Mouse (Mus musculus) left cerebral cortex, adult 9 months (tissue): ENCODE results near the gene Tspo2.
"Not testable (repeated sequence)": the region's sequence is repeated elsewhere in the genome, so short reads cannot be mapped to it uniquely, and the experiment has no call there.

Source experiments
- DNase-seq, 2 experiments: peaks; one replicate each; pipeline ENCODE4 v3.0.0; 2022; ENCODE audit warnings: low spot score in 2 of 2

Gene Tspo2

DNA sequence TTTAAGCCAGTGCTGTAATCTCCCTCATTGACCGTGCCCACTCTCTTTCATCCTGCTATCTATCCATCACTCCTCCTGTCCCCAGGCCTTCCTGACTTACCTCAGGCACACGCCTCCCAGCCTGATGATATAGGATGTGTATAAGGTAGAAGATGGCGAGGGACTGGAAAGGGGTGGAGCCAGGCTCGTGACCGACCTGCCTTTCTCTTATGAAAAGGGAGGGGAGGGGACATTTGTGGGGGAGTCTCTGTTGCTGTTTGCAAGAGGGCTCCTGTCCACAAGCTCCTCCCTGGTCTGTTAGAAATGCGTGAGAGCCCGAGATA lies at the start of gene Tspo2:
Tspo2 (minus strand) TSS at position 170 of the 323 bp plus-strand sequence.
- no peak for DNase-seq

DNA sequence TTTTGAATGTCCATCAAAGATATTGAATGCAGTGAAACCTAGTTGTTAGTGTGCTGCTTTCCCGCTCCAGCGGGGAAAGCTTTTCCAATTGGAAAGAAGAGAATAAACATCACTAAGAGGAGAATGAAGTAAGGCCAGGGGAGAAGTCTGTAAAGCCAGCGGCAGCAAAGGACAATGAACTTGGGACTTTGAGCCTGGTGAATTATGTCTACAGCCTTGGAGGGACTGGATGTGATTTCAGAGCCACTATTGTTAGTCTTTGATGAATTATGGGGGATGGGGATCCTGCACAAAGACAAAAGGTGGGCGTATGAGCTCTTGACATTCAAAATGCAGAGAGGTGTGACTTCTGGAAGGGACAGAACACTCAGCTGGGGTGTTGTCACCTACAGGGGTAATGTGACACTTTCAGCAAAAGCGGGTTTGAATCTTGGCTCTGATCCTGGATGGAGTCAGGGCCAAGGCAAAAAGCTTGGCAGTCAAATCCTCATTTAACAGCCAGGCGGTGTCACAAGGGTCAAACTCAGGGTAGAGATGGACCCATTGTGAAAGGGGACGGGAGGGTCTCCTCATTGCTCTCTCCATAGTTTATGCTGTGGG lies 49.6 kb upstream of the Tspo2 start:
- no peak for DNase-seq

DNA sequence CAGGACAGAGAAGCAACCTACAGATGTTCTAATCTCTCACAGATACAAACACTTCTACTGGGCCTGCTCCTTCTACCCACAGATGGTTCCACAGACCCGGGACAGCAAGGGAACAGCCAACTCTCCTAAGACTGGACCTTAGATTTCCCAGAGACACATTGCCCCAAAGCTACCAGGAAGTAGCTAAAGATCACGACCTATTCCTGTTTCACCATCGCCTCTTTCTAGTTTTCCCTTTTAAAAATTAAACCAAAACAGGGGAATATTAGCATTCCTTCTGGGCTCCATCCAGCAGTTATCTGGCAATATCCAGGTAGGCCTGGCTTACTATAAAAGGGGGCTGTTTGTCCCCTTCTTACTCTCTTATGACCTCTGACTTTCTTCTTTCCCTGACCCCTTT lies 46.7 kb upstream of the Tspo2 start:
- DNase-seq, result no peak

DNA sequence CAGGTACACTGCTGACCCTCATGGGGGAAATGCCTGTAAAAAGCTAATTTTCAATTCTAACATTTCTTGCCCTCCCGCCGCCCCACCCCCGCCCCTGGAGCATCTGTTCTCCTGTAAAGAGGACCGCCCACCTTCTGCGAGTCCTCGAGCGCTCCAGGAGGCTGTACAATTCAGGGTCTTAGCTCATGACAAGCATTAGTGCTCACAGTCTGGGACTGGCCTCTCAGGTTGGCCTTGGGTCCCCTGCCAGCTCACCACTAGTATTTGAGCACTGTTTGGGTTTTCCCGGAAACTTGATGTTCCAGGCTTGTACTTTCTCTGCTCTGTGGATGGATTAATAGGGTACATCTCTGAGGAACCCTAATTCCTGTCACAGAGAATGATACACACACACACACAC lies 42.7 kb upstream of the Tspo2 start:
- no peak for DNase-seq

DNA sequence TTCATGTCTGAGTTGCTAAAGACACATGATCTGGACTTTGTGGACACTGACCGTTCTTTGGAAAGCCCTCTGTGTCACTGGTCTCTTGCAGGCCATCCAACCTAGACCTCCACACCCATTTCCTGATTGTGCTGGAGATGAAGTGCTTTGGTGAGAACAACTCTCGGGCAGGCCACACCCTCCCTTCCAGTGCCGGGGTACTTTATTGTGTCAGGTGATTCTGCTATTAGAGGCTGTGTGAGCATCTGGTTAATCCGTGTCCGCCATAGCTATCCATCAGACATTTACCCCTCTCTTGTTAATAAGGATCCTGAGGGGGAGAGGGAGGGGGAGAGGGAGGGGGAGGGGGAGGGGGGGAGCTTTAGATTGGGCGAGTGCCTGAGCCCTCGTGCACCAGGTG lies 42.3 kb upstream of the Tspo2 start:
- DNase-seq, result no peak

DNA sequence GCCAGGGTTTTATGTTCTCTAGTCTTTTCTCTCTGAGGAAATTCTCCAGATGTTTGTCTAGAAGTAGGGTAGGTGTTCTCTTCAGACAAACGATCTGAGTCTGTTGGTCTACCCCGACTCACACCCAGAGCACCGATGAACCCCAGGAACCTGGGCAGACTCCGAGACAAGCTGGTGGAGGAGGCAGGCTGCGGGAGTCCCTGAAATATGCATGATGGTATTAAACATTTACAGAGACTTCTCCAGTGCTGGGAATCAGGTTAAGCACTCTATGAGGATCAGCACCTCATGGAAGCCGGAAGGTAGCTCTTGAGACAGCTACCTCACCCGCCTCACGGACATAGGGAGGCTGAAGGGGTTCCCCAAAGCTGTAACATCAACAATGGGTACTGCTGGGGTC lies 41.3 kb upstream of the Tspo2 start:
- DNase-seq, result no peak

DNA sequence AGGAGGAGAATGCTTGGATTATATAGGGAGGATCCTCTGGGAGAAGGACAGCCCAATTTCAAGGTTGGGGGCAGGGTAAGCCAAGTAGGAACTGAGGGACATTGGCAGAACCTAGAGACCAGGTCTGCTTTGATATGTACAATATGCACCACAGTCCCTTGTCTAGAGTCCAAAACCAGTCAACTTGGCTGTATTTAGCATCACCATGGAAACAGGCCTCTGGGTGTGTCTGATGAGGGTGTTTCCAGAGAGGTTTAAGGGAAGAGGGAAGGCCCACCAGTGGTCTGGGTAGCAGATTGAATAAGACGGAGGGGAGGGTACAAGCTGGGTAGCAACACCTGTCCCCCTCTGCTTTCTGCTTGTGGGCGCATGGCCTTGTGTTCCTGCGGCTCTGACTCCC lies 38.1 kb upstream of the Tspo2 start:
- no peak for DNase-seq

DNA sequence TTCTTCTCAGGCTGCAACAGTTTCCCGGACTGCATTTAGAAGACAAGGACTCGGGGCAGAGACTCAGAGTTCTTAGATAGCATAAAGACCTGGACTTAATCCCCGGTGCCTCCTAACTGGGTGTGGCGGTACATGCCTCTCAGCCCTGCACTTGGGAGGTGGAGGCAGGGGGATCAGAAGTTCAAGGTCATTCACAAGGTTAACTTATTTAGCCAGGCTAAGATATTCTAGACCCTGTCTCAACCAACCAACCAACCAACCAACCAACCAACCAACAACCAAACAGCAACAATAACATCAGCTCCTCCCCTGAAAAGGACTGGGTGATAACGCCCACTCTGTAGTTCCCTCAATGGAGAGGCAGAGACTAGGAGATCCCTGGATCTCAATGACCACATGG lies 32.9 kb upstream of the Tspo2 start:
- no peak for DNase-seq

DNA sequence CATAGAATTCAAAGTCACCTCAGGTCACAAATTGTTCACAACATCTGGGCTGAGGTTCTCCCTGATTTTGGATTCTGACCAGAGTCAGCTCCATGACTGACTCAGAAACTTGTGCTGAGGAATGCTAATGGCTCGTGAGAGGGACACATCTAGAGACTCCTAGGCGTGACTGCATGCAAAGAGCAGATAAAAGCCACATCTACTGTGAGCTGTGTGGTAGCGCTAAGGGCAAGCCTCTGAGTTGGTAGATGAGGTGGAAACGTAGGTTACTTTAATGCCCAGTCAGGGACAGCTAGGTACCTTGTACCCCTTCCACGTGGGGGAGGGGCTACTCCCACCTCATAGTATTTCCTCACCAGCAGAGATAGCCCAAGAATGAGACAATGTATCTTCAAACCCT lies 32.4 kb upstream of the Tspo2 start:
- DNase-seq, result no peak

DNA sequence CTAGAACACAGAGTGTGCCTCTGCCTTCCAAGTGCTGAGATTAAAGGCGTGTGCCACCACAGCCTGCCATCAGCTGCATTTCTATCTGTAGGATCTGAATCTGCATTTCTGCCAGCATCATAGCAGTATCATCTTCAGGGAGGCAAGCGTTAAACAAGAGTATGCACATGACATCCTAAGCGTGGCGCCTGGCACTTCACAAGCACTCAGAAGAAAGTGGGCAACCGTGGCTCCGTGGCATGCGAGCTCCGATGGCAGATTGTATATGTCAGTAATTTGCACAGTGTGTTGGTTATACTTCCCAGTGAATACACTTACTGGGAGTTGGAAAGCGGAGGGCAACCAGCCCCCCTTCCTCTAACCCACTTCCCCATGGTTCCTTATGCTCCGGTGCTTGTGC lies 28.6 kb upstream of the Tspo2 start:
- DNase-seq, result no peak

DNA sequence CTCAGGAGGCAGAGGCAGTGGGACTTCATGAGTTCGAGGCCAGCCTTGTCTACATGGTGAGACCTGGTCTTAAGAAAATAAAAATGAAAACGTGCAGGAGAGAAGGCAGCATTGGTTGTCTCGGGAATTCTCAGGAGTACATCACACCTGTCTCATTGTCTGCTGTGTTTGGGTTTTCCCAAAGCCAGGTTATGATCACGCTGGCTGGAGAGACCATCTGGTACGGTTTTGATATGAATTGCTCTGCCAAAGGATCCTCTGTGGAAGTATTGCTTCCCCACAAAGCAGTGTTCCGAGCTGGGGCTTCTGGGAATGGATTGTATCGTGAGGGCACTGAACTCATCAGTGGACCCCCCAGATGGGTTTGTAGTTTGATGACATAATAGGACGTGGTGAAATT lies 24.1 kb upstream of the Tspo2 start:
- no peak for DNase-seq

DNA sequence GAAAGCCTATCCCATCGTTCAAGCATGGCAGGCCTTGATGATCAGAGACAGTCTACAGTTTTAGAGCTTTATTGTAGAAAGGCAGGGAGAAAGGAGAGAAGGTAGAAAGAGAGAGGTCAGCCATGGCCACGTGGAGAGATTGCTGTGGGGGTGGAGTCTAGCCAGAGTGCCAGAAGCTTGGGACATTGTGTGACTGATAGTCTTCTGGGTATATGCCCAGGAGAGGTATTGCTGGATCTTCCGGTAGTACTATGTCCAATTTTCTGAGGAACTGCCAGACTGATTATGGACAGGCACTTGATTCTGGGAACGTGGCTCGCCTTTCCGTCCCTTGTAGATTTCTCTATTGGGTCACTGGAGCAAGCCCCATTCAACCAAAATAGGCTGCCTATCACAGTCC lies 23.0 kb upstream of the Tspo2 start:
- not testable (repeated sequence) for DNase-seq

DNA sequence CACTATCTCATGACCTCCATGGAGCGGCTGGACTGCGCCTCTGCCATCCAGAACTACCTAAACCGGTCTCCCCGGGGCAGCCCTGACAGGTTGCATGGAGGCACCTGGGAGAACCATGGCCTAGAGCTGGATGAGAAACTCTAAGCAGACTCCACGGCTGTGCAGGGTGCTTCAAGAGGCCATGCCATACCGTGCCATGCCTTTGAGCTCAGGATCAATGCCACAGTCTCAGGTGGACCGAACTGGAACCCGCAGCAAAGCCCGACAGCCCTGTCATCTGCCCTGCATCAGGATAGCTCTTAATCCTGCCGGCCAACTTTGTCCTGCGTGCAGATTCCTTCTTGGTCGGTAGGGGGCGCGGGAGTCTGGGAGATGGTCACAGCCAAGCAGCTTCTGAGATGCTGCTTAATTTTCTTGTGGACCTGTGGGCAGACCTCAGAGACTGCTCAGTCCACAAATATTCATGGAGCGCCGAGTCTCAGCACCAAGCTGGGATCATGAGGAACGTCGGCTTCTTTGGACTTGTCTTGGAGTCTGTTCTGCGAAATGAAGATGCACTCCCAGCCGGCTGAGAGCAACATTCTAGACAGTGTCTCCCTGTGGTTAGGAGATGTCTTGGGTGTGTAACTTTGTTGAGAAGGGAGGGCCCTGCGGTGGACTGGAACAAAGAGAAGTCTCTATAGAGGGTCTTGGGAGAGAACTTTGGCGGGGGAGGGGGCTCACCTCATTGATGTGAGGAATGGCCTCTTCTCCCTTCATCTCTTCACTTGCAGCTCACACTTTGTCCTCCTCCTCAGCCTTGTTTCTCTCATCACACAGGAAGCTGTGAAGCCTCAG lies 16.3 kb upstream of the Tspo2 start:
- DNase-seq, result peak; percentile 16 to 87

DNA sequence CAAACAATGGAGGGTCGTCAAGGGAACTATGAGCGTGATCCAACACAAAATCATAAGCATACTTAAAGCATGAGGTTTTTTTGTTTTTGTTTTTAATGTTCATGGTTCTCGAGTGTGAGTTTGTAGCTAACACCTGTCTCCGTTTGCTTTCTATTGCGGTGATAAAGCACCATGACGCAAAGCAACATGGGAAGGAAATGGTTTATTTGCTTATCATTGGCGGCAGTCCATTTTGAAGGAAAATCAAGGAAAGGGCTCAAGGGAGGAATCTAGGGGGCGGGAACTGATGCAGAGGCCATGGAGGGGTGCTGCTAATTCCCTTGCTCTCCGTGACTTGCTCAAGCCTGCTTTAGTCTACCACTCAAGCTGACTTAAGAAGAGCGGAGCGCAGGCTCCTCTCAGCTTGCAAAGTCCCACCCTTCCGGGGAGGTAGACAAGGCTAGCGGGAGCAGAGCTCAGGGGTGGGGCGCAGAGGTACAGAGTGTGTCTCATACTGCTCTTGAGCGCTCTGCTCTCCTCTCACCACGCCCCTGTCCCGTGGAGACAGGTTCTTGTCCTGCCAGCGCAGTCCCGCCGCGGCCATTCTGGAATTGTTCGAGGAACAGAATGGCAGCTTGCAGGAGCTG lies 15.6 kb upstream of the Tspo2 start:
- DNase-seq, result no peak

DNA sequence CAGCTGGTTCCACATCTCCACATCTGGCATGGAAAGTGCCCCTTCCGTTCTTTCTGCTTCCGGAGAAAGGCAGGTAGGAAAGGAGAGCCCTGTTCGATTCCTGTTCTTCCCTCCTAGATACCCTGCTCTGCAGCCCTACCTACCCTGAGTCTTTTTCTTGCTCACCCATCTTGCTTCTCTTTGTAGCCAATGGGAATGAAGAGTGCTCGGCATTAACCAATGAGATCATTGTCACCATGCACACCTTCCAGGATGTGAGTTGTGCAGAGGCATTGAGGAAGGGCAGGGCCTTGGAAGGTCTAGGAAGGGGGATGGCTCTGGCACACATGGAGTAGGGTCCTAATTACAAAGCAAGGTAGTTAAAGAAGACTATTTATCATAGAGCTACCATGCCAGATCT lies 12.1 kb upstream of the Tspo2 start:
- DNase-seq, result no peak

DNA sequence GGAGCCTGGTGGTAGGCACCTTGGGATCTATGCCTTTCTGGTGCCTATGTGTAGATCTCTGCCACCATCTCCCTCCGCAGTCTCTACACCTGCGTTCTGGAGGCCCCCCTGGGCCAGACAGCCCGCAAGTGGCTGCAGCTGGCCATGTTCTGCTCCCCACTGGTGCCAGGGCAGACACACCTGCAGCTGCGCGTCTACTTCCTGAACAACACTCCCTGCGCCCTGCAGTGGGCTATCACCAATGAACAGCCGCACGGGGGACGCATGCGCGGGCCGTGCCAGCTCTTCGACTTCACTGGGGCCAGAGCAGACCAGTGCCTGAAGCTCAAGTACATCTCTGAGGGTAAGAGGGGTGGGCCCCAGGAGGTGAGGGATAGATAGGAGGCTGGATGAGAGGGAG lies 10.8 kb upstream of the Tspo2 start:
- DNase-seq, result no peak

DNA sequence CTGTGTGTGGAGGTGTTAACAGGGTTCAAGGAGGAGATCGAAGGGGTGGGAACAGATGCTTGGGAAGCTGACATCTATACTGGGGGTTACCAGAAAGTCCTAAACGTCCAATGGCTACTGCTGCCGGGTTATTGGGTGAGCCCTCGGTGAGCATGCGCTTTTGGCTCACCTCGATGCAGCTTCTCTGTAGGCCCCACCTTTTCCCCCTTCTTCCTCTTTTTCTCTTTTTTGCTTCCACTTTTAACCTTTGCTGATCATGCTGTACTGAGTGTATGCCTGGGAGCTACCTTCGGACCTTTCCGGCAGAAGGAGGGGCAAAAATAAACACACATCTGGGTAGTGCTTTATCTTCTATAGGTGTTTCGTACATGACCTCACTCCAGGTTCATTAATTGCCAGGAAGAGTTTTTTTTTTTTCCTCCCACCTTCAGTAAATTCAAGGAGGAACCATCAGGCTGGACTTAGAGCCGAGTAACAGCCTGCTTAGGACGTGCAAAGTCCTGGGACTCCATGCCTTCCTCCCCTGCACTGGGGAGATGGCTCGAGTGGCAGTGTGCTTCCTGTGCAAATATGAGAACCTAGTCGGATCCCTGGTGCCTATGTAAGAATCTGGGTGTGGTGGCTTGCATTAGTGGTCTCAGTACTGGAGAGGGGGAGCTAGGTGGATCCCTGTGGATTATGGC lies 6.8 kb upstream of the Tspo2 start:
- no peak for DNase-seq

DNA sequence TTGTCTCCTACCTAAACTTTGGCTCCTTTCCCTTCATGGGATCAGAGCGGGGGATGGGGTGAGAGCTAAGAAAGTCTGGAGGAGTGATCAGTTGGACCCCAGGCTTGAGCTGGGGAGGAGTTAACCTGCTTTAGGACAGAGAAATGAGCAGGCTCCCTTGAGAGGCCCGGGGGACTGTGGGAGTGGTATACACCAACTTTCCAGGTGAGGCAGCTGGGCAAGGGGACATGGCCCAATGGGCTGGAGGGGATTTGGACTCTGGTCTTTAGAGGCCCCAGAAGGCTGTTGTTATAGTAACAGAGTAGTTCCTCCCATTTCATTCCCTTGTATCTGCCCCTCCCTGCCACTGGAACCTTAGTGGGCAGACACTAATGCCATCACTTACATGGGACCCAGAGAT lies 4.6 kb upstream of the Tspo2 start:
- DNase-seq, result no peak

DNA sequence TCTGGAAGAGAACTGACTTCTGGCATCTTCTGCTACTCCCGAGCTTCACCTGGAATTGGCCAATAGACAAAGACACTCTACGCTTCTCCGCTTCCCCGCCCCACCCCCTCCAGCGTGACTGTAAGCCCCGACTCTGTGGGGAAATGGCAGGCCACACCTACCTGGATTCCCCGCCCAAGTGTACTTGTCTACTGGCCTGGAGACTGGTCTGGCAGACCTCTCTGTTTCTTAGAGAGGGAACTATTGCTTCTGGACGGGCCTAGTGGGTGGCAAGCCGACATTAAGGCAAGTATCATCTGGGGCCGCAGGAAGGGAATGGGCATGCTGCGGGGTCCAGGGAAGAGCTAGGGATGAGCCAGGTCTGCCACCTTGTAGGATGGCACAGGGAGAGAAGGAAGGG lies 3.4 kb upstream of the Tspo2 start, which contains the start of gene Unc5cl:
Unc5cl (plus strand) TSS at position 214 of the 400 bp plus-strand sequence.
- no peak for DNase-seq

DNA sequence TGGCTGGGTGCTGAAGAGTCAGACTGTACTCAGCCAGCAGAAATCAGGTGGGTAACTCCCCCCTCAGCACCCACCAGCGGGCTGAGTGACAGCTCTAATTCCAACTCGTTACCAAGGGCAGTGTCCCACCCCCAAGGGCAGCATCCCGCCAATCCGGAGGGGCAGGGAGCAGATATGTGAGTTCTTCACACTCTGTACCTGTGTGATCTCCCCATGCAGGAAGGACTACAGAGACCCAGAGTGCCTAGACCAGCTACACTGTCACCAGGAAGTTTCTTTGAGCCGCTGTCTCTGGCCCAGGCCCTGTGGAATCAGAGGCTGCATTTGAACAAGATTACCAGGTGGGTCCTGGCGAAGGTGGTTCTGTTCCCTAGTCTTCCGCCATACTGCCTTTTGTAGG lies 2.9 kb upstream of the Tspo2 start:
- DNase-seq, result no peak

DNA sequence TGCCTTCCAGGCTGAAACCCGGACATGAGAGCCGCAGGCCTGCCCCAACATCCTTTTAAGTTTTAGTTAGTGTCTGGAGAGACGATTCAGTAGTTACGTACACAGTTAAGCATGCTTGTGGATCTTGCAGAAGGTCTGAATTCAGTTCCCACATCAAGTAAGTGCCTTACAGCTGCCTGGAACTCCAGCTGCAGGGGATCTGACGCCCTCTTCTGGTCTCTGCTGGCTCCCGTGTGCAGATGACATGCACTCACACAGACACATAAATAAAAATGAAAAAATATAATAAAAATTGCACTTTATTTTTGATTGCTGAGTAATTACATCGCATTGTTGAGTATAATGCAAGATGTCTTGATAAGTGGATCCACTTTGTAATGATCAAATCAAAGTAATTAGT lies 2.2 kb upstream of the Tspo2 start:
- DNase-seq, result no peak

DNA sequence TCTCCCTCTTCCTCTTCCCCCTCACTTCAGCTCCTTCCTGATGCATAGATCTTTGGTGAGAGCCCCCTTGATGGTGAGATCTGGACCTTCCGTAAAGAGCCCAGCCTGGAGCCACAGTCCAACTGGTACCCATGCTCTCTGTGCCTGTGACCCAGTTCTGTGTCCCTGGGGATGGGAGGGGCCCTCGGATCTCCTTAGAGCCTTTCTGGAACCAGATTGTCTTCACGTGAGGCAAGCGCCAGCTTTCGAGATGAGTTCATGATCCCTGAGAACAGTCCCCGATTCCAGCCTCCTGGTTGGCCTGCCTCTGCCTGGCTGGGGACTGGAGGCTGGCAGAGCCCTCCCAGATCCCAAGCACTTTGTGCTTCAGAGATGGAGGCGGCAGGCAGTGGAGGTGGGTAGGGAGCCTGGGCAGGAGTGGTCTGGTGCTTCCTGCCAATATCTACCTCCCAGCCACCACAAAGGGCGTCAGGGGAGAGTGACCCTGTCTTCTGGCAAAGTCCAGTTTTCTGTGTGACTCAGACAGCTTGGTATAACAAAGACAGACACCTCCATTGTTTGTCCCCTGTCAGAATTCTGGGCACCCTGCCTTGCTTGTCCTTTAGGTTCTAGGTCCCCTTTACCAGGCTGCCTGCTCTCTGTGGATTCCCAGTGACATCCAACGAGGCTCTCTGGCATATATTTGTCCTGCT lies 577 bp upstream of the Tspo2 start:
- DNase-seq, result no peak
